Mouse (Mus musculus) forebrain, embryonic 15.5 days (tissue): ENCODE data around the gene Capn11. TPM values are rescaled to one million over a fixed set of nuclear protein-coding genes. Genes with fewer than 3 reads are reported as not detected.

Experiments used
- ATAC-seq: fragments of 200-750 bp; cut with Nextera tagmentation; replicated peaks from 2 replicates; pipeline ENCODE4 v1.8.0; 2017; ENCODE audit warnings: mild to moderate bottlenecking, moderate TSS enrichment, moderate library complexity
- H3K27ac ChIP-seq: fragments of 300-500 bp; sonication (generic); replicated peaks from 2 replicates; pipeline ENCODE4 v1.5.1; 2015; ENCODE audit warnings: mild to moderate bottlenecking, inconsistent platforms
- H3K27me3 ChIP-seq: fragments of 300-500 bp; sonication (generic); 2 replicates; pipeline ENCODE4 v1.6.1; 2015; ENCODE audit warnings: inconsistent platforms
- H3K36me3 ChIP-seq: fragments of 300-500 bp; sonication (generic); 2 replicates; pipeline ENCODE4 v1.6.1; 2015; ENCODE audit warnings: mild to moderate bottlenecking, inconsistent platforms
- H3K4me1 ChIP-seq: fragments of 300-500 bp; sonication (generic); 2 replicates; pipeline ENCODE4 v1.6.1; 2015; ENCODE audit warnings: inconsistent platforms
- H3K4me2 ChIP-seq: fragments of 300-500 bp; sonication (generic); replicated peaks from 2 replicates; pipeline ENCODE4 v1.6.1; 2015; ENCODE audit warnings: mild to moderate bottlenecking, inconsistent platforms
- H3K4me3 ChIP-seq: fragments of 300-500 bp; sonication (generic); 2 replicates; pipeline ENCODE4 v1.5.1; 2015; ENCODE audit warnings: mild to moderate bottlenecking, inconsistent platforms
- H3K9ac ChIP-seq: fragments of 300-500 bp; sonication (generic); replicated peaks from 2 replicates; pipeline ENCODE4 v1.6.1; 2015; ENCODE audit warnings: mild to moderate bottlenecking, inconsistent platforms
- H3K9me3 ChIP-seq: fragments of 300-500 bp; sonication (generic); 2 replicates; pipeline ENCODE4 v1.6.1; 2016; ENCODE audit warnings: inconsistent platforms
- WGBS: fragments of 180-500 bp; shearing (Covaris S2); methylation state at CpG from one replicate; pipeline ENCODE4 v1.1.7; 2015; ENCODE audit warnings: mixed read lengths; 5-methylcytosine and 5-hydroxymethylcytosine counted together
- polyA plus RNA-seq: library from polyadenylated mRNA; unstranded; fragments of >200 nt; fragmentation: Nextera tagmentation; extraction: Ambion mirVana; gene quantifications from 2 replicates; pipeline ENCODE4 v1.2.1, GENCODE M21; 2015

The Capn11 gene
- polyA plus RNA-seq, 1 experiment from 2014 or later: 0.83 TPM

GRCm38 (mm10) chr17:45592606-45593431, 66.3 kb downstream of the Capn11 start:
- no peak for ATAC-seq
- Histone ChIP-seq H3K27me3 (no peaks in the 10 kb centered on the region), H3K9ac (peak overlapping the region; percentile 17; the same call in 1 of the 2 replicates), H3K4me2 (peak overlapping the region; percentile 94), H3K36me3 (no peaks in the 10 kb centered on the region), H3K27ac (0 out of 2 replicates have a peak overlapping the region, but pooled peaks have one; percentile 12), H3K4me1 (peaks cover 52% of the 10 kb centered on the region), H3K4me3 (no peak overlapping the region), H3K9me3 (no peaks in the 10 kb centered on the region)
- WGBS: 45% methylated on average over 8 of the region's 8 CpGs

DNA sequence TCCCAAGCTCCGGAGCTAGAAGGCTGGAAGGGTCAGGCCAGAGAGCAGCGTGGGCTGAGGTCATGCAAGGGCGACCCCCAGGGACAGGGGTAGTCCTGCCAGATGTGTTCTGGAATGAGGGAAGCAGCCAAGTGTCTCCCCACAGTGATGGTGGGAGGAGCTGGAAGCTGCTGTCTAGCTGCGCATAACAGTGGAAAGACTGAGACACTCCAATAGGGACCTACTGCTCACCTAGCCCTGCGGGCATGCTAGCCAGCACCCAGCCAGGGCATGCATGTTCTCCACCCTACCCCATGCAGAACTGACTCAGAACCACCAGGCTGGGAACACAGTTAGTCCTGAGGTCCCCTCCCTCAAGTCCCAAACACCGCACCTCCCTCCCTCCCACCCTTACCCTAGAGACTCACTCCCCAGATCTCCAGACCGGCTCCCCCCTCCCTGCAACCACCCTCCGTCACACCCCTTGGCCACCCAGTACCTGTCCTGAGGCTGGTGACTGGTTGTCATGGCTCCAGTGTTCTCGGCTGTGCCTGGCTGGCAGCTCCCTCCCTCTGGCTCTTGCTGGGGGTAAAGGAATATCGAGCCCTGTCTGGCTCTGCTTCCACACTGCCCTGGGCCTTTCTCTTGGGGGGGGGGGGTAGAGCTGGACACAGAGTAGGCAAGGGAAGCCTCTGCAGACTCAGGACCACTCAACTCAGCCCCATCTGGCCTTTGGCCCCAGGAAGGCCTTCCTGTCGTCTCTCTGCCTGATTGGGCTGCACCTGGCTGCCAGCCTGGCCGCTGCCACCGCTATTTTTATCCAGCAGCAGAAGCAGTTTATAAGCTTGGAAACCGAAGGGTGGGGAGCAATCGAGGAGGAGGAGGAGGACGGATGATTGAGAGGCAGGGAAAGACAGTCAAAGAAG, 67.2 kb downstream of the Capn11 start:
- Histone ChIP-seq H3K4me3 (no peak overlapping the region), H3K4me2 (peak overlapping the region; percentile 17), H3K4me1 (peaks cover 49% of the 10 kb centered on the region), H3K36me3 (0 out of 2 replicates have a peak, but pooled peaks cover 3% of the 10 kb centered on the region), H3K9ac (peak overlapping the region; percentile 17; the same call in 1 of the 2 replicates), H3K27me3 (no peaks in the 10 kb centered on the region), H3K9me3 (no peaks in the 10 kb centered on the region), H3K27ac (0 out of 2 replicates have a peak overlapping the region, but pooled peaks have one; percentile 12)
- WGBS: 57% methylated on average over 16 of the region's 16 CpGs
- no peak for ATAC-seq

- Histone ChIP-seq H3K27ac (no peak overlapping the region), H3K4me3 (no peak overlapping the region), H3K36me3 (0 out of 2 replicates have a peak, but pooled peaks cover 10% of the 10 kb centered on the region), H3K4me1 (peaks cover 33% of the 10 kb centered on the region), H3K4me2 (no peak overlapping the region), H3K9ac (no peak overlapping the region), H3K27me3 (no peaks in the 10 kb centered on the region), H3K9me3 (no peaks in the 10 kb centered on the region)
- ATAC-seq: no peak
- WGBS: 89% methylated on average over 6 of the region's 6 CpGs
Measured at GRCm38 (mm10) chr17:45590410-45590809, 68.7 kb downstream of the Capn11 start.

DNA sequence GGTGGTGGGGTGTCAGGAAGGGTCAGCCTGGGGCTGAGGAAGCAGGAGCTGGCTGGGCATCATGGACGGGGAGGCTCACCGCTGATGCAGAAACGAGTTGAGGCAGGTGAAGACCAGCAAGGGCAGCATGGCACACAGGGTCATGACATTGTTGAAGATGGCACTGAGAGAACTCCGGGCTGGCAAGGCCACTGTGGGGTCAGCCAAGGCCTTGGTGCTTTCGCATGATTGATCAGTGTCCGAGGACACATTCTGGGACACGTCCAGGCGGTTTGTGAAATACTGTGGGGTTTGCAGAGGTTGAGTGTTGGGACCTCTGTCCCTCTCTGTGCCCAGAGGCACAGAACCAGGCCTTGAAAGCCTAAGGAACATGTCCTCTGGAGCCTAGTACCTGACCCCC, 69.3 kb downstream of the Capn11 start:
- no peaks in the 10 kb centered on the region for H3K27me3 ChIP-seq
- H3K4me1 ChIP-seq: peaks cover 33% of the 10 kb centered on the region
- ATAC-seq: no peak
- no peak overlapping the region for H3K4me2 ChIP-seq
- H3K36me3 ChIP-seq: 0 out of 2 replicates have a peak, but pooled peaks cover 10% of the 10 kb centered on the region
- no peak overlapping the region for H3K27ac ChIP-seq
- 94% methylated on average over 8 of the region's 8 CpGs for WGBS
- no peak overlapping the region for H3K4me3 ChIP-seq
- no peak overlapping the region for H3K9ac ChIP-seq
- H3K9me3 ChIP-seq: no peaks in the 10 kb centered on the region

DNA sequence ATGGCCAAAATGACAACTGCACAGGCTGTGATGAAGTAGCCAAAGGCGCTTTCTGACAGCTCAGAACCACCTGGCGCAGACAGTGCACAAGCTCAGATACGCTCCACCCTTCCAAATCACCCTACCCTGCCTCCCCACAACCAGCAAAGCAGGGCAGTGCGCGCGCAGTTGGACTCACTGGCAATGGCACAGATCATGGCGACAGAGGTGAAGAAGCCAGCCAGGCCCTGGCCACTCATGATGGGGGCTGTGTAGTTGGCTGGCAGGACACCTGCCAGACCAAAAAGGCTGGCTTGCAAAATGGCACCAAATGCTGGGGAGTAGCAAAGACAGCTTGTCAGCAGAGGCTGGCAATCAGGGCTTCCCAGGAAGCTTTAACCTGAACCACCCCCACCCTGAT, 69.9 kb downstream of the Capn11 start:
- no peak overlapping the region for H3K4me3 ChIP-seq
- H3K27me3 ChIP-seq: no peaks in the 10 kb centered on the region
- no peaks in the 10 kb centered on the region for H3K9me3 ChIP-seq
- H3K27ac ChIP-seq: no peak overlapping the region
- no peak overlapping the region for H3K9ac ChIP-seq
- H3K4me1 ChIP-seq: peaks cover 33% of the 10 kb centered on the region
- no peak for ATAC-seq
- H3K4me2 ChIP-seq: no peak overlapping the region
- H3K36me3 ChIP-seq: 0 out of 2 replicates have a peak, but pooled peaks cover 10% of the 10 kb centered on the region
- WGBS: 98% methylated on average over 7 of the region's 7 CpGs

DNA sequence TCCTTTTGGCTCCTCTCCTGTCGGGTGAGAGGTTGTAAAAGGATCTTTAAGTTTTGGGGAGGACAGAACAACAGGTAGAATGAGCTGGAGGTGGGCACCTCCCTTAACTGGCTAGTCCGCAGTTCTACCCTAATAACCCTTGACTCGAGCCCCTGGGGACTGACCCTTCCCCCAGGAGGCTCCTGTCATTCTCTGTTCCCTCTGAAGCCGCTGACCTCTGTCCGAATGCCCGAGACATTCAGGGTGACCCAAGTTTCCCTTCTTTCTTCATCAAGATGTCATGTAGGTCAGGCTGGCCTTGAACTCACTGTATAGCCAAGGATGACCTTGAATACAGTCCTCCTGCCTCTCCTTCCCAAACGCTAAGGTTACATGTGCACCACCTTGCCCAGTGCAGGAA, 70.8 kb downstream of the Capn11 start:
- Histone ChIP-seq H3K4me2 (no peak overlapping the region), H3K36me3 (0 out of 2 replicates have a peak, but pooled peaks cover 10% of the 10 kb centered on the region), H3K27me3 (no peaks in the 10 kb centered on the region), H3K27ac (no peak overlapping the region), H3K9ac (no peak overlapping the region), H3K4me3 (no peak overlapping the region), H3K4me1 (peaks cover 24% of the 10 kb centered on the region), H3K9me3 (no peaks in the 10 kb centered on the region)
- WGBS: 93% methylated on average over 7 of the region's 7 CpGs
- no peak for ATAC-seq

DNA sequence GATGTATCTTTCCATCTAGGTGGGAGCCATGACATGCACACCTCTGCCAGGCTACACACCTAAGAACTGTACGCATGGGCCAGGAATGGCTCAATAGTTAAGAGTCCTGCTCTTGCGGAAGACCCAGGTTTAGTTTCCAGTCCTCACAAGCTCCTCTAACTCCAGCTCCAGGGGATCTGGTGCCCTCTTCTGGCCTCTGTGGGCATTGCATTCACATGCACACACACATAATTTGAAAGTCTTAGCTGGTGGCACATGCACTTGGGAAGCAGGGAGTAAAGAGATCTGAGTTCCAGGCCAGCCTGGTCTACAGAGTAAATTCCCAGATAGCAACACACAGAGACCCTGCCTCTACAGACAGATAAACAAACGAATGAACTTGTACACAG, 72.7 kb downstream of the Capn11 start:
- H3K36me3 ChIP-seq: 0 out of 2 replicates have a peak, but pooled peaks cover 10% of the 10 kb centered on the region
- 89% methylated on average over 3 of the region's 3 CpGs for WGBS
- ATAC-seq: no peak
- no peak overlapping the region for H3K9ac ChIP-seq
- H3K27ac ChIP-seq: no peak overlapping the region
- H3K4me1 ChIP-seq: peaks cover 12% of the 10 kb centered on the region
- H3K9me3 ChIP-seq: no peaks in the 10 kb centered on the region
- H3K4me3 ChIP-seq: no peak overlapping the region
- no peak overlapping the region for H3K4me2 ChIP-seq
- H3K27me3 ChIP-seq: no peaks in the 10 kb centered on the region

GRCm38 (mm10) chr17:45585725-45586448, 73.2 kb downstream of the Capn11 start:
- Histone ChIP-seq H3K4me2 (no peak overlapping the region), H3K9me3 (no peaks in the 10 kb centered on the region), H3K27ac (no peak overlapping the region), H3K9ac (no peak overlapping the region), H3K27me3 (no peaks in the 10 kb centered on the region), H3K4me1 (peaks cover 12% of the 10 kb centered on the region), H3K4me3 (no peak overlapping the region), H3K36me3 (0 out of 2 replicates have a peak, but pooled peaks cover 10% of the 10 kb centered on the region)
- WGBS: 63% methylated on average over 23 of the region's 23 CpGs
- no peak for ATAC-seq

GRCm38 (mm10) chr17:45584939-45585678, 74.0 kb downstream of the Capn11 start:
- H3K27ac ChIP-seq: peak overlapping the region; percentile 44; the same call in 1 of the 2 replicates
- H3K4me2 ChIP-seq: no peak overlapping the region
- H3K9me3 ChIP-seq: no peaks in the 10 kb centered on the region
- H3K27me3 ChIP-seq: no peaks in the 10 kb centered on the region
- 35% methylated on average over 14 of the region's 14 CpGs for WGBS
- peak; percentile 40 for ATAC-seq
- 0 out of 2 replicates have a peak, but pooled peaks cover 10% of the 10 kb centered on the region for H3K36me3 ChIP-seq
- 0 out of 2 replicates have a peak overlapping the region, but pooled peaks have one; percentile 0 for H3K9ac ChIP-seq
- H3K4me1 ChIP-seq: peaks cover 12% of the 10 kb centered on the region
- H3K4me3 ChIP-seq: no peak overlapping the region

DNA sequence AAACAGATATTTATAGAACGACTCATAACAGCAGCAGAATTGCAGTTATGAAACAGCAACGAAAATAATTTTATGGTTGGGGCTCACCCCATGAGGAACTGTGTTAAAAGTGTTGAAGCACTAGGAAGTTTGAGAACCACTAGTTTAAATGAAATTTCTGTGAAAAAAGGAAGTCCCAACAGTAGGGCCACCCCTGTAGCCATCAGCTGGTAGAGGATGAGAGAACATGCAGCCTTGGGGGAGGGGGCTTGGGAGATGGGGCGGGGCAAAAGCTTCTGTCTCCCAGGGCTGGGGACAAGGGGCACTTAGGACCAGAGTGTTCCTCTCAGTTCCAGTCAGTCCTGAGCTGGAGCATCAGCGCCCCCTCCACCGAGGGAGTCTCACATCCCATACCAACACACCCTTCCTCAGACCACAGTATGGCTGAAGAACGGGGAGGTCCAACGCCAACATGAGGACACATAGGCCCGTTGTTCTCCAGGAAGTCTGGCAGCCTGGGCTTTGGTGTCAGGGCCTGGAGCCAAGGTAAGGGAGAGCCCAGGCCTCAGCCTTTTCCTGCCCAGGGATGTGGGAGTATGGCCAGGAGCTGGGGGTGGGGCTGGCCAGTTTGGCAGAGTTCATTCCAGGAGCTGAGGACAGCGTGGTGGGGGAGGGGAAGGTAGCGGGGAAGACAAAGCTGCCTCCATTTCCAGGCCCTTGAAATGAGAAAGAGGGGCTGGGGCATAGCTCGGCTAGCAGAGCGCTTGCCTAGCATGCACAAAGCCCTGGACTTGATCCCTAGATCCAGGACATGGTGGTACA, 74.8 kb downstream of the Capn11 start:
- 29% methylated on average over 12 of the region's 12 CpGs for WGBS
- H3K27me3 ChIP-seq: no peaks in the 10 kb centered on the region
- H3K4me1 ChIP-seq: peaks cover 12% of the 10 kb centered on the region
- H3K4me2 ChIP-seq: no peak overlapping the region
- peak overlapping the region; percentile 44; the same call in 1 of the 2 replicates for H3K27ac ChIP-seq
- H3K9ac ChIP-seq: 0 out of 2 replicates have a peak overlapping the region, but pooled peaks have one; percentile 0
- no peaks in the 10 kb centered on the region for H3K9me3 ChIP-seq
- no peak overlapping the region for H3K4me3 ChIP-seq
- 0 out of 2 replicates have a peak, but pooled peaks cover 10% of the 10 kb centered on the region for H3K36me3 ChIP-seq
- ATAC-seq: peak; percentile 42
